Mouse (Mus musculus) limb, embryonic 11.5 days (tissue): ENCODE data around the gene Apba2. TPM values are rescaled to one million over a fixed set of nuclear protein-coding genes. Genes with fewer than 3 reads are reported as not detected.

Experiments
- ATAC-seq: fragments of 200-750 bp; cut with Nextera tagmentation; 2 replicates; pipeline ENCODE4 v1.8.0; 2017; ENCODE audit warnings: low read depth; ENCODE audit not compliant: insufficient number of reproducible peaks, low FRiP score, low TSS enrichment
- DNase-seq: peaks from one replicate; pipeline ENCODE4 v3.0.0-alpha.2; 2015; ENCODE audit warnings: low spot score
- H3K27ac ChIP-seq: fragments of 300-500 bp; sonication (generic); replicated peaks from 2 replicates; pipeline ENCODE4 v1.5.1; 2014; ENCODE audit warnings: low read depth, mild to moderate bottlenecking, low read length
- H3K27me3 ChIP-seq: fragments of 300-500 bp; sonication (generic); 2 replicates; pipeline ENCODE4 v1.6.1; 2014; ENCODE audit warnings: mild to moderate bottlenecking, low read length, mixed read lengths; ENCODE audit not compliant: control insufficient read depth, insufficient read depth
- H3K36me3 ChIP-seq: fragments of 300-500 bp; sonication (generic); 2 replicates; pipeline ENCODE4 v1.6.1; 2014; ENCODE audit warnings: mild to moderate bottlenecking, low read length, moderate library complexity, mixed read lengths; ENCODE audit not compliant: control insufficient read depth, insufficient read depth
- H3K4me1 ChIP-seq: fragments of 300-500 bp; sonication (generic); 2 replicates; pipeline ENCODE4 v1.6.1; 2014; ENCODE audit warnings: low read length, mixed read lengths; ENCODE audit not compliant: control insufficient read depth, insufficient read depth
- H3K4me2 ChIP-seq: fragments of 300-500 bp; sonication (generic); 2 replicates; pipeline ENCODE4 v1.6.1; 2014; ENCODE audit warnings: low read depth, mild to moderate bottlenecking, moderate library complexity; ENCODE audit not compliant: severe bottlenecking
- H3K4me3 ChIP-seq: fragments of 300-500 bp; sonication (generic); 2 replicates; pipeline ENCODE4 v1.5.1; 2014; ENCODE audit warnings: low read depth, low read length
- H3K9ac ChIP-seq: fragments of 300-500 bp; sonication (generic); 2 replicates; pipeline ENCODE4 v1.6.1; 2014; ENCODE audit warnings: mild to moderate bottlenecking, low read length
- H3K9me3 ChIP-seq: fragments of 300-500 bp; sonication (generic); 2 replicates; pipeline ENCODE4 v1.6.1; 2016; ENCODE audit warnings: low read length; ENCODE audit not compliant: control insufficient read depth
- WGBS: fragments of 180-500 bp; shearing (Covaris S2); extraction: QIAGEN DNeasy Blood & Tissue Kit; methylation state at CpG from one replicate; pipeline ENCODE4 v1.1.7; 2014; 5-methylcytosine and 5-hydroxymethylcytosine counted together
- polyA plus RNA-seq: library from polyadenylated mRNA; unstranded; fragments of >200 nt; fragmentation: Nextera tagmentation; extraction: Ambion mirVana; gene quantifications from 2 replicates; pipeline ENCODE4 v1.2.1, GENCODE M21; 2014

Apba2 gene
- polyA plus RNA-seq = 6.1 and 6.3 TPM in 2 replicates

DNA sequence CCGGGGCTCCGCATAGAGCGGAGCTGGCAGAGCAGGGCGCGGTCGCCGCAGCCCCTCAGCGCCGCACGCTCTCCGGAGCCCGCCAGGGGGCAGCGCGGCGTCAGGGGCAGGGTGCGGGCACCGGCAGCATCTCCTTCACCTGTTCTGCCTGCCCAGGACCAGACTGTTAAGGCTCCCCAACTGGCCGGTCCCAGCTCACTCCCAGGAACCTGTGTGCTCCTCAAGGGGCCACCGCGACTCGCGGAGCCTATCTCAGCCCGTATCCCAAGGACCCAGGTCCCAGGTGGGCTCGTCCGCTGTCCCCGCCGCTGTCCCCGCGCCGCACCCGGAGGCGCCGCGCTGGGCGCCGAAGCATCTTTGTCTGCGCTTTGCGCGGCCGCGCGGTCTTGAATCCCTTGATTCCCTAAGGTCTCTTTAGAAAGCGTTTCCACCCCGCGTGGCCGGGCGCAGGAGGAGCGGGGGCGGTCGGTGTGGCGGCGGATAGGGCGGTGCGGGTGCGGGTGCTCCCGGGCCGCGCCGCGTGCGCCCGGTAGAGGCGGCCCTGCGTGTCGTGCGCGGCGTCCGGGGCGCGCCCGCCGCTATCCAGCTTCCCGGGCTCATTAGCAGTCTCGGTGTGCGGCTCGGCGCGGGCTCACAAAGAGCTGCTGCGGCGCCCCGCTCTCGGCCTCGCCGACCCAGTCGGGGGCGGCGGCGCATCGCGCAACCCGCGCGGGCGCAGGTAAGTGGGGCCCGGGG is at the start of gene Apba2:
TSS of gene Apba2 (plus strand) at position 171 of the 735 bp plus-strand sequence.
- DNase-seq (peak; percentile 72), ATAC-seq (peak; percentile 67; the same call in 1 of the 2 replicates)
- no peaks in the 10 kb centered on the region for H3K9me3 ChIP-seq
- H3K27me3 ChIP-seq = peaks cover 33% of the 10 kb centered on the region
- under 1% methylated on average over 88 of the region's 96 CpGs for WGBS
- no peaks in the 10 kb centered on the region for H3K4me1 ChIP-seq
- no peak within 1 kb of the TSS for H3K27ac ChIP-seq
- H3K4me2 ChIP-seq = peak within 1 kb of the TSS; percentile 99
- peak within 1 kb of the TSS; percentile 67 for H3K9ac ChIP-seq
- H3K4me3 ChIP-seq = peak within 1 kb of the TSS; percentile 58
- H3K36me3 ChIP-seq = no peaks in the 10 kb centered on the region

- H3K4me1 ChIP-seq = no peaks in the 10 kb centered on the region
- no peaks in the 10 kb centered on the region for H3K27me3 ChIP-seq
- WGBS = 82% methylated on average over 5 of the region's 5 CpGs
- H3K27ac ChIP-seq = no peak overlapping the region
- no peaks in the 10 kb centered on the region for H3K36me3 ChIP-seq
- H3K9ac ChIP-seq = no peak overlapping the region
- no peak overlapping the region for H3K4me2 ChIP-seq
- H3K9me3 ChIP-seq = no peaks in the 10 kb centered on the region
- ATAC-seq (no peak), DNase-seq (no peak)
- H3K4me3 ChIP-seq = no peak overlapping the region
These were observed 49.6 kb upstream of the Apba2 start for GRCm38 (mm10) chr7:64451861-64452382.

DNA sequence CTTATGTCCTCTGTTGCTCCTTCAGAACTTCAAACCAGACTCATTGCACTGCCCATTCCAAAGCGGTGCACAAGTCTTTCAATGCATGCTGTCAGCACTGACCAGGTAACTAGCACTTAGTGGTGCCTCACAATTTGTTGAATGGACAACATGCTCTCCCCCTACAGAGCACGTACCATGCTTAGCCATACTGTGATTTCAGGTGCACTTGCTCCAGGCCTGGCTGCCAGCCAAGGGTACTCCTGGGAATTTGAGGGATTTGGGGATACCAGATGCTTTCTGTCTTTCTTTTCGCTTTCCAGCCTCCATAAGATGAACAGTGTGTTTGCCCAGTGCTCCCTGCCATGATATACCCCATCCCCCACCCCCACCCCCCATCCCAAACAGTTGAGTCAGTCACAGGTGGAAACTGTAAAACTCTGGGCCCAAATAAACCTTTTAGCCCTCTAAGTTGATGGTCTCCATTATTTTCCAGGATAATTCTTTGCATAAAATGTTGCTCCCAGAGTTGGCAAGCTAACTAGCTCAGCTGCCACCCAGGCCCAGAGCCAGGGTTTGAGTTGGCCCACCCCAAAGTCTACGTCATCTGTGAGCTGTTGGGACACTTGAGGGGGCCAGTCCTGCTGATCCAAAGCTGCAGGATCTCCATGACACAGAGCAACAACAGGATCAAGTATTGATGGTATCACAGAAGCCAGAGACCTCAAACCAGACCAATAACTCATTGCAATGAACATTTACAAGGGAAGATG is 48.9 kb upstream of the Apba2 start:
- Histone ChIP-seq H3K4me3 (no peak overlapping the region), H3K27ac (no peak overlapping the region), H3K4me2 (no peak overlapping the region), H3K9ac (no peak overlapping the region), H3K27me3 (no peaks in the 10 kb centered on the region), H3K36me3 (no peaks in the 10 kb centered on the region), H3K9me3 (no peaks in the 10 kb centered on the region), H3K4me1 (no peaks in the 10 kb centered on the region)
- WGBS = 81% methylated on average over 4 of the region's 4 CpGs
- DNase-seq = no peak
- no peak for ATAC-seq

DNA sequence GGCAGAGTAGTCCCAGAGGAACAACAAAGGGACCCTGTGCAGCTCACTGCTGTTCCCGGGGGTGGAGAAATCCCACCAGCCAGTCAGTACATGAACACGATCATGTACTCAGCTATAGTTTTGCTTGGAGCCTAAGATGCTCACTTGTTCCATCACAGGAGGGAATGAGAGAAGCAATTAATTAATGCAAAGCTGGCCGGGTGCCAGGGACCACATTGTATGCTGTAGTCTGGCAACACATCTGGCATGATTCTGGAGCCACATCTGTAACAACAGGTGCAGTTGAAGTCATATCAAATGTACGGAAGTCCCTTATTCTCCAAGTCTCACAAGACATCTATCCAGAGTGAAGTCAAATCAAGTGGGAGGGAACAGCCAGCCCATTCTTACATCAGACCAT is 45.3 kb upstream of the Apba2 start:
- Histone ChIP-seq H3K27ac (no peak overlapping the region), H3K4me2 (no peak overlapping the region), H3K36me3 (no peaks in the 10 kb centered on the region), H3K27me3 (no peaks in the 10 kb centered on the region), H3K4me1 (no peaks in the 10 kb centered on the region), H3K9me3 (no peaks in the 10 kb centered on the region), H3K9ac (no peak overlapping the region), H3K4me3 (no peak overlapping the region)
- WGBS = 85% methylated on average over 4 of the region's 4 CpGs
- DNase-seq (no peak), ATAC-seq (no peak)

- H3K27me3 ChIP-seq = no peaks in the 10 kb centered on the region
- H3K4me2 ChIP-seq = no peak overlapping the region
- no peaks in the 10 kb centered on the region for H3K4me1 ChIP-seq
- H3K9ac ChIP-seq = no peak overlapping the region
- no peaks in the 10 kb centered on the region for H3K36me3 ChIP-seq
- no peak for DNase-seq
- H3K4me3 ChIP-seq = no peak overlapping the region
- H3K27ac ChIP-seq = no peak overlapping the region
- WGBS = 93% methylated on average over 3 of the region's 3 CpGs
- ATAC-seq = no peak
- no peaks in the 10 kb centered on the region for H3K9me3 ChIP-seq
These were observed 44.8 kb upstream of the Apba2 start for GRCm38 (mm10) chr7:64456676-64457075.

DNA sequence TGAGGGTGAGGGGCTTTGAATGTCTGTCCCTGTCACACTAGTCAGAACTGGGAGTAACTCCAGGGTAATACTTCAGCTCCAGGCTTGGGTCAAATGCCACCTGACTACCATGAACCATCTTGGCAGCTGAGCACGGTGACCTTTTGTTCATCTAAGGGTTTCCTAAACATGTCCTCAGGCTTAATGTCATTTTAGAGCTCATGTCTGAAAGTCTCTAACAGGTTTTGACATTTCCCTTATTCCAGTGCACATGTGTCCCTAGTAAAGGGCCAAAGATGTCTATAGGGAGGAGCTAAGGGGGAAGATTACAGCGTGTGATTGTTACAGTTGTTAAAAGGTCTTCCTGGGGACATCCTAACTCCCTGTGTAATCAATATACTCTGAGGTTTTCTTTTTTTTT is 43.7 kb upstream of the Apba2 start:
- Histone ChIP-seq H3K9ac (no peak overlapping the region), H3K4me2 (no peak overlapping the region)
- WGBS = 78% methylated on average over 2 of the region's 2 CpGs

GRCm38 (mm10) chr7:64497438-64497837 is 4.1 kb upstream of the Apba2 start:
- Histone ChIP-seq H3K36me3 (no peaks in the 10 kb centered on the region), H3K4me3 (no peak overlapping the region), H3K4me2 (no peak overlapping the region), H3K27me3 (peaks cover 20% of the 10 kb centered on the region), H3K9me3 (no peaks in the 10 kb centered on the region), H3K4me1 (no peaks in the 10 kb centered on the region), H3K27ac (no peak overlapping the region), H3K9ac (no peak overlapping the region)
- DNase-seq (peak; percentile 62), ATAC-seq (no peak)
- WGBS = 34% methylated on average over 10 of the region's 10 CpGs

More for the DNA sequence above, 43.7 kb upstream of the Apba2 start:
- ATAC-seq = no peak
- H3K4me3 ChIP-seq = no peak overlapping the region
- no peaks in the 10 kb centered on the region for H3K27me3 ChIP-seq
- H3K36me3 ChIP-seq = no peaks in the 10 kb centered on the region
- no peaks in the 10 kb centered on the region for H3K4me1 ChIP-seq
- DNase-seq = no peak
- no peaks in the 10 kb centered on the region for H3K9me3 ChIP-seq
- no peak overlapping the region for H3K27ac ChIP-seq

GRCm38 (mm10) chr7:64502271-64503180 is 1.0 kb downstream of the Apba2 start:
- WGBS = 1% methylated on average over 47 of the region's 47 CpGs
- Histone ChIP-seq H3K9me3 (no peaks in the 10 kb centered on the region), H3K27ac (no peak overlapping the region), H3K27me3 (peaks cover 33% of the 10 kb centered on the region), H3K4me1 (no peaks in the 10 kb centered on the region), H3K36me3 (no peaks in the 10 kb centered on the region), H3K4me3 (peak overlapping the region; percentile 58), H3K9ac (peak overlapping the region; percentile 67), H3K4me2 (peak overlapping the region; percentile 99)
- DNase-seq = peak; percentile 63
- ATAC-seq = 0 out of 2 replicates have a peak, but pooled peaks have one; percentile 28
